Mouse (Mus musculus): ENCODE measurements around the gene Smlr1. TPM values are rescaled to one million over a fixed set of nuclear protein-coding genes. Genes with fewer than 3 reads are reported as not detected.

Gene Smlr1
- polyA plus RNA-seq, 1 experiment from 2014 or later, result not detected

DNA sequence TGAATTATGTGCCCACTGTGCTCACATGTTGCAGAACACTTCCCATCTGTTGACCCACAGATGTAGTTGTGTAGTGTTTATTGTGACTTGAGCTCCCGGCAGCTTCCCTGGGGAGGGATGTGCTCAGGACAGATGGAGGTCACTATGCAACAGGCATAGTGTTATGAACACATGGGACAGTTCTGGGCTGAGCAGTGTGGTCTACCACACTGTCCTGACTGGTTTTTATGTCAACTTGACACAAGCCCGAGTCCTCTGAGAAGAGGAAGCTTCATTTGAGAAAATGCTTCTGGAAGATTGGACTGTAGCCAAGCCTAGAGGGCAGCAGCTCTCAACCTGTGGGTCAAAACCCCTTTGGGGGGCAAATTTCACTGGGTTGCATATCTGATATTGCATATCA lies 3.0 kb downstream of the Smlr1 start:
- 88% methylated on average over 2 of the region's 2 CpGs for WGBS
- Histone ChIP-seq H3K27ac (replicated peaks) (no peak overlapping the region), H3K36me3 (replicated peaks) (no peaks in the 10 kb centered on the region), H3K4me3 (no peak overlapping the region), H3K27me3 (replicated peaks; ENCODE audit: low read depth, poor library complexity, severe bottlenecking) (no peaks in the 10 kb centered on the region), H3K9me3 (no peaks in the 10 kb centered on the region), H3K4me1 (0 out of 2 replicates have a peak, but pooled peaks cover 2% of the 10 kb centered on the region)
- no peak for DNase-seq (ENCODE audit: low spot score)

DNA sequence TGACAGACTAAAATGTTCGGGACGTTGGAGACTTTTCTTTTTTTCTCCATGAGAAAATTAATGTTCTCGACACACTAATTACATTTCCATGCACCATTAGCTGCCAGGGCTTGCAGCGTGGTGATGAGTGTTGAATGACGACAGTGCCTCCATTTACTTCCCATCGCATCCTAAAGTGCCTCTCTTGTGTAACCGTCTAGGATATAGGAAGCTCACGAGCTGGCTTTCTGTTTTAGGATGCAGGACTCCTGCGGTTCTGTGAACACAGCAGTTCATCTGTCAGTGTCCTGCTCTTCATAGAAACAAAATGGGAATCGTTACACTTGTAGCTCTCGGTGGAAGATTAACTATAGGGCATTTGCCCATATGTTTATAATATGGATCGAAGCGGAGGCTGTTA lies 4.7 kb downstream of the Smlr1 start:
- 86% methylated on average over 13 of the region's 13 CpGs for WGBS
- no peak for DNase-seq (ENCODE audit: low spot score)

DNA sequence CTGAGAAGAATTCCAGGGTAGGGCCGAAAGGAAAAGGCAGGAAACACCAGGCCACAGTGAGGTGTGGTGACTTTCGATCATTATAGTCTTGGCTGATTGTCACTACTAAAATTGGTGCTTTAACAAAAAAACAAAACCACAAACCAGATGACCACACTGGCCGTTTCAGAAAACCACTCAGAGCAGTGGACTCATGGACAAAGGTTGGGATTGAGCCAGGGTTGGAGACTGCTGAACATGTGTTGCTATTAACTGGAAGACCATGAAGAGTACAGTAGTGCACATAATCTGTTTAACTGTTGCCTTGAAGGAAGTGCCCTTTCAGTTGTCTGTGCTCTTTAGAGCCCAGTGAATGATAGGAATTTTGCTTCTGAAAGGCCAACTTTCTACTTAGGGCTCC lies 8.9 kb downstream of the Smlr1 start:
- no peaks in the 10 kb centered on the region for H3K27me3 ChIP-seq (replicated peaks; ENCODE audit: low read depth, poor library complexity, severe bottlenecking)
- no peaks in the 10 kb centered on the region for H3K9me3 ChIP-seq
- no peak overlapping the region for H3K4me3 ChIP-seq
- peaks cover 5% of the 10 kb centered on the region for H3K36me3 ChIP-seq (replicated peaks)
- DNase-seq (ENCODE audit: low spot score), result no peak
- H3K4me1 ChIP-seq, result no peaks in the 10 kb centered on the region
- WGBS, result 87% methylated on average over 3 of the region's 3 CpGs
- no peak overlapping the region for H3K27ac ChIP-seq (replicated peaks)

More for the DNA sequence above, 4.7 kb downstream of the Smlr1 start:
- H3K9me3 ChIP-seq, result no peaks in the 10 kb centered on the region
- H3K4me3 ChIP-seq, result no peak overlapping the region
- no peaks in the 10 kb centered on the region for H3K27me3 ChIP-seq (replicated peaks; ENCODE audit: low read depth, poor library complexity, severe bottlenecking)
- 0 out of 2 replicates have a peak, but pooled peaks cover 2% of the 10 kb centered on the region for H3K4me1 ChIP-seq
- H3K36me3 ChIP-seq (replicated peaks), result no peaks in the 10 kb centered on the region
- no peak overlapping the region for H3K27ac ChIP-seq (replicated peaks)

DNA sequence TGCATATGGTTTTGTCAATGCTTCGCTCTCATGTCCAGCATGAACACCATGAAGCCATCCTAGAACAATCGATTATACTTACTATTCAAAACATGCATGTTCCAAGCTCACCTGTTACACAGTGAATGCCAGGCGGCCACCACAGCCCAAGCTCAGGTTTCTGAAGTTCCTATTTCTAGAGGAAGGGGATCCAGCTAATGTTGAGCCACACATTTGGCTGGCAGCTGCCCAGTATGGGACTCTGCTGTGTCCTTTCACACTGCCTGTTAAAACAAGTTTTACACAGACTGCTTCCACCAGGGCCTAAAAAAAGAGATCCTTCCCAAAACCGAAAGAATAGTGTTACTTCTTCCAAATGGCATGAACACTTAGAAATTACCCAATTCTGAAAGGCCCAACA lies 9.4 kb downstream of the Smlr1 start:
- Histone ChIP-seq H3K4me3 (no peak overlapping the region), H3K4me1 (no peaks in the 10 kb centered on the region), H3K27ac (replicated peaks) (no peak overlapping the region), H3K36me3 (replicated peaks) (peaks cover 5% of the 10 kb centered on the region), H3K27me3 (replicated peaks; ENCODE audit: low read depth, poor library complexity, severe bottlenecking) (no peaks in the 10 kb centered on the region), H3K9me3 (no peaks in the 10 kb centered on the region)
- DNase-seq (ENCODE audit: low spot score), result no peak
- WGBS, result 92% methylated on average over 4 of the region's 4 CpGs

DNA sequence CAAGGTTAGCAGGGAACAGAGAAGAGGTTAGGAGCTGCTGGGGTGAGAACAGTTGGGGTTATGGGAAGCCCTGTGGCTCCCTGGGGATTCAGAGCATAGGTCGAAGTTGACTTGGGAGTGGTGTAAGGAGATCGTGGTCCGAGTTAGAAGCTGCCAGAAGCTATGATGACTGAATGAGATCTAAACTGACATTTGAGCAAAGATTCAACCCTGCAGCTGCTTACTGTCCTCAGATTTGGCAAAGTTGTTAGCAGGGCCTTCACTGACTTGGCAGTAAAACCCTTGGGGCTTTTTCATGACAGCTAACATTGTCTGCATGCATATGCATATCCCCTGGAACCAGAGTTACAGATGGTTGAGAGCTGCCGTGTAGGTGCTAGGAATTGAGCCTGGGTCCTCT lies 9.9 kb downstream of the Smlr1 start:
- 77% methylated on average over 4 of the region's 4 CpGs for WGBS
- Histone ChIP-seq H3K4me1 (no peaks in the 10 kb centered on the region), H3K27me3 (replicated peaks; ENCODE audit: low read depth, poor library complexity, severe bottlenecking) (no peaks in the 10 kb centered on the region), H3K4me3 (no peak overlapping the region), H3K9me3 (no peaks in the 10 kb centered on the region), H3K27ac (replicated peaks) (no peak overlapping the region), H3K36me3 (replicated peaks) (peaks cover 5% of the 10 kb centered on the region)
- no peak for DNase-seq (ENCODE audit: low spot score)

DNA sequence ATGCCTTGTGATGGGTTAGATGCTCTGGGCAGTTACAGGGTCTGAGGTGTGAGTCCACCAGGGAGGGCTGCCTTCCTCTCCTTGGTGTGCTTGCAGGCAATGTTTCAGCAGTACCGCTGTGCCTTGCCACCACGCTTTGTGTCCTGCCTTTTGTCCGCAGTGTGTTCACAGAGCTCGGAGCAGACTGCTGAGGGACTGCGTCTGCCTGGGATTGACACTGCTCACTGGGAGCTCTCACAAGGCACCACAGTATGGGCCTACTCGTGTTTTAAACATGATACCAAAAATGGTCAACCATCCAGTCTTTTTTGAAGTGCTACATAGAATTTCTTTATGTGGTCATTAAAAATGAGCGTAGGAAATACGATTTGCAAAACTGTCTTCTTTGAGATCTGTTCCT lies 12.3 kb downstream of the Smlr1 start:
- Histone ChIP-seq H3K9me3 (no peaks in the 10 kb centered on the region), H3K27me3 (replicated peaks; ENCODE audit: low read depth, poor library complexity, severe bottlenecking) (no peaks in the 10 kb centered on the region), H3K4me3 (no peak overlapping the region), H3K36me3 (replicated peaks) (peaks cover 5% of the 10 kb centered on the region), H3K4me1 (no peaks in the 10 kb centered on the region), H3K27ac (replicated peaks) (no peak overlapping the region)
- WGBS, result 87% methylated on average over 8 of the region's 8 CpGs
- no peak for DNase-seq (ENCODE audit: low spot score)

DNA sequence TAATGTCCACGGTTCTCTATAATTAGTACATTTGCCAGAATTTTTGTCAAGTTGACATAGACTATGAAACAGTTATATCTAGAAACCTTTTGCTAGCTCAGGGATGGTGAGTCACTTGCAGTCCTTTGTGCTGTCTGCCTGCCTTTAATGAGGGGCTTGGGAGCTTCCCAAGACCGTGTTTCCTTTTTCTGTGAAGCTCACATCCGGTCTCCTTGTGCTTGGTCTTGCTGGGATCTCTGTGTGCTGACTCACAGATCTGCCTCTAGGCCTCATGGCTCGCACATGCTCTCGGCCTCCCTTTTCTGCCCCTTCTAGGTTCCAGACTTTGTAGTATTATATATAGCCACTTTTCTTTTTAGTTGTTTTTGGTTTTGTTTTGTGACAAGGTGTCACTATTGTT lies 15.6 kb downstream of the Smlr1 start:
- no peaks in the 10 kb centered on the region for H3K27me3 ChIP-seq (replicated peaks; ENCODE audit: low read depth, poor library complexity, severe bottlenecking)
- no peak overlapping the region for H3K4me3 ChIP-seq
- no peak overlapping the region for H3K27ac ChIP-seq (replicated peaks)
- no peak for DNase-seq (ENCODE audit: low spot score)
- 87% methylated on average over 5 of the region's 5 CpGs for WGBS
- peaks cover 3% of the 10 kb centered on the region; the same call in 1 of the 2 replicates for H3K9me3 ChIP-seq
- H3K4me1 ChIP-seq, result no peaks in the 10 kb centered on the region
- peaks cover 31% of the 10 kb centered on the region for H3K36me3 ChIP-seq (replicated peaks)

DNA sequence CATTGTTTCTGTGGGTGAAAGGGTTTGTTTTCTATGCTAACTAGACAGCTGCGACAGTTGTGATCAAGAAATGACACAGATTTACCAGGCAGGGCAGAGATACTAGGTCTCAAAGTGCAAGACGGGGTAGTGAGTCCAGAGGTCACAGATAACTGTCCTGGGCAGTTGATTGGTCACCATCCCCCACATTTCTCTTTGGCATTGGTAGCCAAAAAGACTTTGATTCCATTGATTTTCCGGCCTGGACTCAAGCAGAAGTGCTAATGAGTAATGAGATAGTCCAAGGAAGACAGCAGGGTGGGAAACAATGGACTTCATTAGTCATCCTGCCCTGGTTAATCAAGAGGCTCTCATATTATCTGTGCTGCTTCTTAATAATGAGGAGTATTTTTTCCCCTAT lies 16.1 kb downstream of the Smlr1 start:
- WGBS, result 79% methylated on average over 3 of the region's 3 CpGs
- H3K9me3 ChIP-seq, result peaks cover 3% of the 10 kb centered on the region; the same call in 1 of the 2 replicates
- H3K4me1 ChIP-seq, result no peaks in the 10 kb centered on the region
- H3K36me3 ChIP-seq (replicated peaks), result peaks cover 36% of the 10 kb centered on the region
- no peak overlapping the region for H3K4me3 ChIP-seq
- DNase-seq (ENCODE audit: low spot score), result no peak
- H3K27ac ChIP-seq (replicated peaks), result no peak overlapping the region
- no peaks in the 10 kb centered on the region for H3K27me3 ChIP-seq (replicated peaks; ENCODE audit: low read depth, poor library complexity, severe bottlenecking)

DNA sequence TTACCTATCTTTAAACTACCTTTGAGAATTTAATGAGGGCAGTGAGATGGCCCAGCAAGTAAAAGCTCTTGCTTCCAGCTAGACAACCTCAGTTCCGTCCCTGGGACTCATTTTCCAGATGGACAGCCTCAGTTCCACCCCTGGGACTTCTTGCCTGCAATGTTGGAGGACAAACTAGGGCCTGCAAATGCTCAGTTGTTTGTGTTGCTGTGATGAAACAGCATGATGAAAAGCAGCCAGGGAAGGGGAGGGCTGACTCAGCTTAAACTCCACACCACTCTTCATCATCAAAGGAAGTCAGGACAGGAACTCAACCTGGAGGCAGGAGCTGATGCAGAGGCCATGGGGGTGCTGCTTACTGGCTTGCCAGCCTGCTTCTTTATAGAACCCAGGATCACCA lies 22.2 kb downstream of the Smlr1 start:
- Histone ChIP-seq H3K4me1 (no peaks in the 10 kb centered on the region), H3K27ac (replicated peaks) (no peak overlapping the region), H3K9me3 (peaks cover 3% of the 10 kb centered on the region; the same call in 1 of the 2 replicates), H3K36me3 (replicated peaks) (peaks cover 46% of the 10 kb centered on the region), H3K4me3 (no peak overlapping the region), H3K27me3 (replicated peaks; ENCODE audit: low read depth, poor library complexity, severe bottlenecking) (no peaks in the 10 kb centered on the region)
- no peak for DNase-seq (ENCODE audit: low spot score)
- WGBS, result 65% methylated on average over 1 of the region's 1 CpGs

DNA sequence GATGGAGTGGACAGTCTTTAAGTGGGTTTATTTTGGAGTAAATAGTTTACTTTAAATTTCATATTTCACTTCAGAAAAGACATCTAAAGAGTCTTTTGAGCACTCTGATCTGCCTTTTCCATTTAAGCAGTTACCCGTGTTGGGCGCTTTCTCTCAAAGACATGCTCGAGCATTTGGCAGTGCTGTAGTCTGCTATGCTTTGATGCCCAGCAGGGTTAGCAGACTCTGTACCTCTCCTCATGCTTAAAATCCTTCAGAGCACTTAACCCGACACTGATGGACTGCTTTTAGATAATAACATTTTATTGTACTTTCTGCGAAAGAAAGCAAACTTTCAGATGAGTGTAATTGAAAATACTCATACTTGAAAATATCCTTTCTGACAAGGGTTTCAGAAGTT lies 32.8 kb downstream of the Smlr1 start:
- 93% methylated on average over 5 of the region's 5 CpGs for WGBS
- Histone ChIP-seq H3K4me1 (no peaks in the 10 kb centered on the region), H3K4me3 (no peak overlapping the region), H3K27ac (replicated peaks) (no peak overlapping the region), H3K9me3 (no peaks in the 10 kb centered on the region), H3K27me3 (replicated peaks; ENCODE audit: low read depth, poor library complexity, severe bottlenecking) (no peaks in the 10 kb centered on the region), H3K36me3 (replicated peaks) (peaks cover 44% of the 10 kb centered on the region)
- DNase-seq (ENCODE audit: low spot score), result no peak

DNA sequence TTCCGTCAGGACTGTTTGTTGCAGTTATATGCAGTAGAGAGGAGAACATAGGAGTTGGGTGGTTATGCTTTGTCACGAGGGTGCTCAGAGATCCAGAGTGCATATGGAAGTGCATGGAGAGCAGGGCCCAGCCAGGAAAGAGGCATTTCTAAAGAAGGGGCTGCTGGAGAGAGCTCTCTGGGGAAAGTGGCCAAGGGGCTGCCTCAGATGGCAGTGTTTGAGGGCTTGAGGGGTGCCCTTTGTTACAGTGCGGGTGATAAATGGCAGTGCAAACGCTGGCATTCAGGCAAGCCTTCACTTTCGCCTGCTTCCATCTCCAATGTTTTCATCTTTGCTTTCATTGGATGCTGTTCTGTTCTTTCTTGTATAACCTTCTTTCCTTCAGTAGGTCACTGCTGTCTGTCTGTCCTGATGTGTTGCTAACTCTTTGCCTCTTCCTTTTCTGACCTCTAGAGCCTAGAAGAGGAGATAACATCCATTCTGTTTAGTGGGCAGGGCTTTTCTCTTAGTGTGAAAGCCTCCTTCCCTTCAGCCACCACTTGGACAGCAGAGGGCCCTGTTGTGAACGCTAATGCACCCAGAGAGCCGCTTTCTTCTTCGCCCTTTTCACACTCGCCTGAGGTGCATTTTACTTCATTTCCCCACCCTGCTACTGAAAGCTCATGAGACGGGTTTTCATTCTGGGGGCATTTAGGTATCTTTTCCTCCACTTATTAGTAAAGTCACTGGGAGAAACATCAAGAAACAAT lies 36.6 kb downstream of the Smlr1 start:
- Histone ChIP-seq H3K4me3 (no peak overlapping the region), H3K27me3 (replicated peaks; ENCODE audit: low read depth, poor library complexity, severe bottlenecking) (no peaks in the 10 kb centered on the region), H3K27ac (replicated peaks) (no peak overlapping the region), H3K4me1 (no peaks in the 10 kb centered on the region), H3K36me3 (replicated peaks) (peaks cover 26% of the 10 kb centered on the region), H3K9me3 (no peaks in the 10 kb centered on the region)
- WGBS, result 63% methylated on average over 10 of the region's 10 CpGs
- DNase-seq (ENCODE audit: low spot score), result no peak

DNA sequence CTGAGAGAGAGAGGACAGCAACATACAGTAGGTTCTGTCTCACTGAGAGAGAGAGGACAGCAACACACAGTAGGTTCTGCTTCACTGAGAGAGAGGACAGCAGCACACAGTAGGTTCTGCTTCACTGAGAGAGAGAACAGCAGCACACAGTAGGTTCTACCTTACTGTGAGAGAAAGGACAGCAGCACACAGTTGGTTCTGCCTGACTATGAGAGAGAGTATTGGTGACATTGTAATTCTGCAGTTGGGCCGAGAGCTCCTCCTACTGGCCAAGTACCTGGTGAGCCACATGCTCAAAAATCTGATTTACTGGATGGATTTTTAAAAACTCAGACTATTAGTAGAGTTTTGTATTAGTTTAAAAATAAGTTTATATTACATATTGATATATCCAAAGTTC lies 47.6 kb downstream of the Smlr1 start:
- no peaks in the 10 kb centered on the region for H3K27me3 ChIP-seq (replicated peaks; ENCODE audit: low read depth, poor library complexity, severe bottlenecking)
- H3K4me3 ChIP-seq, result no peak overlapping the region
- peak; percentile 65 for DNase-seq (ENCODE audit: low spot score)
- H3K27ac ChIP-seq (replicated peaks), result no peak overlapping the region
- WGBS, result 17% methylated on average over 1 of the region's 1 CpGs
- H3K36me3 ChIP-seq (replicated peaks), result peaks cover 10% of the 10 kb centered on the region; the same call in 1 of the 2 replicates
- no peaks in the 10 kb centered on the region for H3K4me1 ChIP-seq
- H3K9me3 ChIP-seq, result no peaks in the 10 kb centered on the region

DNA sequence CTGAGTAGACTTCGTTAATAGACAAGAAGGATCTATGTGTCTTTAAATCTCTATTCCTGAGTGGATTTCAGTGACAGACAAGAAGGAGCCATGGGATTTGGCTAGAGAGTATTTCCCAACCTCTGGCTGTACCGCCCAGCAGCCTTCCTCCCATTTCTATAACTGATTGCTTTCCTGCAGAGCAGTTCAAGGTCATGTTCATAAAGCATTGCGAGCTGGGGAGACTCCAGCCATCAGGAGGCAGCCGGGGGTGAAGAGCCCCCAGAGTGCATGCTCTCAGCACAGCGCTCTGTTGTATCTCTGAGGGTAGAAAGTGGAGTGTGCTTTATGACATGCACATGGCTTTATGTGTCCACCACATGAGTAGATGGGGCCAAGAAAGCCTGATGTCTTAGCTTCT lies 53.3 kb downstream of the Smlr1 start:
- H3K27me3 ChIP-seq (replicated peaks; ENCODE audit: low read depth, poor library complexity, severe bottlenecking), result no peaks in the 10 kb centered on the region
- H3K9me3 ChIP-seq, result no peaks in the 10 kb centered on the region
- H3K4me1 ChIP-seq, result no peaks in the 10 kb centered on the region
- 87% methylated on average over 5 of the region's 5 CpGs for WGBS
- no peak for DNase-seq (ENCODE audit: low spot score)
- no peak overlapping the region for H3K27ac ChIP-seq (replicated peaks)
- H3K4me3 ChIP-seq, result no peak overlapping the region
- H3K36me3 ChIP-seq (replicated peaks), result peaks cover 18% of the 10 kb centered on the region; the same call in 1 of the 2 replicates
